Mouse (Mus musculus): ENCODE data around the gene Platr17. TPM values are rescaled to one million over a fixed set of nuclear protein-coding genes. Genes with fewer than 3 reads are reported as not detected.

Gene Platr17
- polyA plus RNA-seq, 1 experiment from 2014 or later, result 0.59 TPM

- Histone ChIP-seq H3K36me3 (replicated peaks; ENCODE audit: control insufficient read depth, insufficient read depth) (peaks cover 35% of the 10 kb centered on the region), H3K27me3 (ENCODE audit: control insufficient read depth, insufficient read depth, low read length) (no peaks in the 10 kb centered on the region; the same call in 1 of the 2 replicates), H3K4me1 (replicated peaks; ENCODE audit: control insufficient read depth, insufficient read depth, low read length) (peaks cover 23% of the 10 kb centered on the region), H3K4me2 (replicated peaks) (peak overlapping the region; percentile 64), H3K4me3 (replicated peaks; ENCODE audit: low read length) (peak overlapping the region; percentile 51), H3K9ac (peak overlapping the region; percentile 61), H3K9me3 (ENCODE audit: control insufficient read depth, low read length) (no peaks in the 10 kb centered on the region), H3K27ac (peak overlapping the region; percentile 82)
- DNase-seq (ENCODE audit: low spot score) (peak; percentile 61), ATAC-seq (ENCODE audit: low FRiP score) (peak; percentile 18)
- 2% methylated on average over 16 of the region's 20 CpGs for WGBS
Measured at GRCm38 (mm10) chr17:33916294-33916693, 11.4 kb downstream of the Platr17 start.

- Histone ChIP-seq H3K4me3 (replicated peaks; ENCODE audit: low read length) (peak overlapping the region; percentile 51), H3K27me3 (ENCODE audit: control insufficient read depth, insufficient read depth, low read length) (no peaks in the 10 kb centered on the region; the same call in 1 of the 2 replicates), H3K9ac (peak overlapping the region; percentile 61), H3K9me3 (ENCODE audit: control insufficient read depth, low read length) (no peaks in the 10 kb centered on the region), H3K4me2 (replicated peaks) (peak overlapping the region; percentile 64), H3K36me3 (replicated peaks; ENCODE audit: control insufficient read depth, insufficient read depth) (peaks cover 27% of the 10 kb centered on the region), H3K4me1 (replicated peaks; ENCODE audit: control insufficient read depth, insufficient read depth, low read length) (peaks cover 23% of the 10 kb centered on the region), H3K27ac (0 out of 2 replicates have a peak overlapping the region, but pooled peaks have one; percentile 82)
- WGBS, result 76% methylated on average over 31 of the region's 31 CpGs
- DNase-seq (ENCODE audit: low spot score), result no peak
- no peak for ATAC-seq (ENCODE audit: low FRiP score)
Measured at GRCm38 (mm10) chr17:33916847-33917655, 12.1 kb downstream of the Platr17 start.

- Histone ChIP-seq H3K27me3 (ENCODE audit: control insufficient read depth, insufficient read depth, low read length) (no peaks in the 10 kb centered on the region; the same call in 1 of the 2 replicates), H3K9me3 (ENCODE audit: control insufficient read depth, low read length) (no peaks in the 10 kb centered on the region), H3K27ac (no peak overlapping the region), H3K4me3 (replicated peaks; ENCODE audit: low read length) (no peak overlapping the region), H3K4me2 (replicated peaks) (peak overlapping the region; percentile 74; the same call in 1 of the 2 replicates), H3K4me1 (replicated peaks; ENCODE audit: control insufficient read depth, insufficient read depth, low read length) (peaks cover 23% of the 10 kb centered on the region), H3K9ac (no peak overlapping the region), H3K36me3 (replicated peaks; ENCODE audit: control insufficient read depth, insufficient read depth) (peaks cover 21% of the 10 kb centered on the region)
- no peak for DNase-seq (ENCODE audit: low spot score)
- no peak for ATAC-seq (ENCODE audit: low FRiP score)
- 84% methylated on average over 18 of the region's 18 CpGs for WGBS
Measured at GRCm38 (mm10) chr17:33917656-33918292, 12.8 kb downstream of the Platr17 start.

GRCm38 (mm10) chr17:33918293-33919203, 13.6 kb downstream of the Platr17 start:
- Histone ChIP-seq H3K9me3 (ENCODE audit: control insufficient read depth, low read length) (no peaks in the 10 kb centered on the region), H3K4me2 (replicated peaks) (peak overlapping the region; percentile 74), H3K27me3 (ENCODE audit: control insufficient read depth, insufficient read depth, low read length) (no peaks in the 10 kb centered on the region; the same call in 1 of the 2 replicates), H3K4me1 (replicated peaks; ENCODE audit: control insufficient read depth, insufficient read depth, low read length) (peaks cover 23% of the 10 kb centered on the region), H3K9ac (0 out of 2 replicates have a peak overlapping the region, but pooled peaks have one; percentile 52), H3K4me3 (replicated peaks; ENCODE audit: low read length) (peak overlapping the region; percentile 34; the same call in 1 of the 2 replicates), H3K36me3 (replicated peaks; ENCODE audit: control insufficient read depth, insufficient read depth) (peaks cover 15% of the 10 kb centered on the region), H3K27ac (no peak overlapping the region)
- ATAC-seq (ENCODE audit: low FRiP score), result no peak
- 60% methylated on average over 37 of the region's 37 CpGs for WGBS
- no peak for DNase-seq (ENCODE audit: low spot score)

- H3K9me3 ChIP-seq (ENCODE audit: control insufficient read depth, low read length), result no peaks in the 10 kb centered on the region
- ATAC-seq (ENCODE audit: low FRiP score) (no peak), DNase-seq (ENCODE audit: low spot score) (no peak)
- peaks cover 23% of the 10 kb centered on the region for H3K4me1 ChIP-seq (replicated peaks; ENCODE audit: control insufficient read depth, insufficient read depth, low read length)
- peak overlapping the region; percentile 74 for H3K4me2 ChIP-seq (replicated peaks)
- no peaks in the 10 kb centered on the region; the same call in 1 of the 2 replicates for H3K27me3 ChIP-seq (ENCODE audit: control insufficient read depth, insufficient read depth, low read length)
- H3K27ac ChIP-seq, result peak overlapping the region; percentile 66
- peak overlapping the region; percentile 52 for H3K9ac ChIP-seq
- peaks cover 4% of the 10 kb centered on the region for H3K36me3 ChIP-seq (replicated peaks; ENCODE audit: control insufficient read depth, insufficient read depth)
- H3K4me3 ChIP-seq (replicated peaks; ENCODE audit: low read length), result peak overlapping the region; percentile 34
- WGBS, result 1% methylated on average over 52 of the region's 52 CpGs
Measured at GRCm38 (mm10) chr17:33919351-33920281, 14.7 kb downstream of the Platr17 start.

GRCm38 (mm10) chr17:33920282-33921097, 15.6 kb downstream of the Platr17 start:
- H3K4me2 ChIP-seq (replicated peaks), result peak overlapping the region; percentile 74
- H3K9ac ChIP-seq, result peak overlapping the region; percentile 52
- ATAC-seq (ENCODE audit: low FRiP score) (peak; percentile 12; the same call in 1 of the 2 replicates), DNase-seq (ENCODE audit: low spot score) (peak; percentile 81)
- 1% methylated on average over 36 of the region's 36 CpGs for WGBS
- peak overlapping the region; percentile 66 for H3K27ac ChIP-seq
- peak overlapping the region; percentile 34 for H3K4me3 ChIP-seq (replicated peaks; ENCODE audit: low read length)
- peaks cover 7% of the 10 kb centered on the region; the same call in 1 of the 2 replicates for H3K36me3 ChIP-seq (replicated peaks; ENCODE audit: control insufficient read depth, insufficient read depth)
- no peaks in the 10 kb centered on the region; the same call in 1 of the 2 replicates for H3K27me3 ChIP-seq (ENCODE audit: control insufficient read depth, insufficient read depth, low read length)
- peaks cover 23% of the 10 kb centered on the region for H3K4me1 ChIP-seq (replicated peaks; ENCODE audit: control insufficient read depth, insufficient read depth, low read length)
- no peaks in the 10 kb centered on the region for H3K9me3 ChIP-seq (ENCODE audit: control insufficient read depth, low read length)

- no peak overlapping the region; the same call in 1 of the 2 replicates for H3K9ac ChIP-seq
- H3K4me1 ChIP-seq (replicated peaks; ENCODE audit: control insufficient read depth, insufficient read depth, low read length), result peaks cover 23% of the 10 kb centered on the region
- H3K4me2 ChIP-seq (replicated peaks), result no peak overlapping the region
- peaks cover 7% of the 10 kb centered on the region; the same call in 1 of the 2 replicates for H3K36me3 ChIP-seq (replicated peaks; ENCODE audit: control insufficient read depth, insufficient read depth)
- H3K4me3 ChIP-seq (replicated peaks; ENCODE audit: low read length), result no peak overlapping the region
- H3K27me3 ChIP-seq (ENCODE audit: control insufficient read depth, insufficient read depth, low read length), result no peaks in the 10 kb centered on the region; the same call in 1 of the 2 replicates
- DNase-seq (ENCODE audit: low spot score) (no peak), ATAC-seq (ENCODE audit: low FRiP score) (no peak)
- H3K27ac ChIP-seq, result no peak overlapping the region
- no peaks in the 10 kb centered on the region for H3K9me3 ChIP-seq (ENCODE audit: control insufficient read depth, low read length)
- WGBS, result 92% methylated on average over 7 of the region's 7 CpGs
Measured at GRCm38 (mm10) chr17:33921361-33921760, 16.4 kb downstream of the Platr17 start.
